Comparison of ENCODE assay signal across 8 mouse cellular contexts in the genomic region with DNA sequence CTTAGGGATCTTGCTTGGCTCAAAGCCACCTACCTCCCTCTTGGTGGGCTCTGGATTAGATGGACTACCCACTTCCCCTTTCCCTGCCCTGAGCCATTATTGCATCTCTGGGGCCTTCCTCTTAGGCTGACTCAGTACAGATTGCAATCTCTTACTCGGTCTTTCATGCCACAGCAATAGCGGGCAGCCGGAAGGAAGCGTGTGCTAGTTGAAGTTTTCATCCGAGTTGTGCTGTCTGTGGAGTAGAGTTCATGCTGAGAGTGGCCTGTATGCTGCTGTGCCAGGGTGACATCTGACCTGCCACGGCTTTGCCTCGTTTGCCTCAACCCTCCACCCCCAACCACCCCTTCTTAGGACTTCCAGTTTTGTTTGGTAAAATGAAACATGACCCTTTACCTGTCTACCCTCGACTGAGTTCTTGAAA. TPM values are rescaled to one million over a fixed set of nuclear protein-coding genes. Genes with fewer than 3 reads are reported as not detected.
DNase-seq lines count a peak whose midpoint lies in the region; ATAC-seq and TF ChIP-seq lines count a peak whose summit lies in the region.
"Had no signal": no experiment of that assay in that cellular context is flagged by ENCODE, and none has a peak within 500 bp of the region (broad histone marks: within the 10 kb centered on the region; RNA-seq: fewer than 3 reads in every experiment).

No protein-coding gene starts in this region.

- H3K9ac ChIP-seq in kidney, postnatal 0 days (ENCODE audit: low read depth, low read length): no peak overlapping the region
- H3K9ac ChIP-seq in midbrain, embryonic 14.5 days (replicated peaks; ENCODE audit: low read length): no peak overlapping the region
- H3K9ac ChIP-seq: neural tube, embryonic 13.5 days had no signal

- H3K27ac ChIP-seq in kidney, postnatal 0 days: peak overlapping the region; percentile 74
- H3K27ac ChIP-seq in midbrain, embryonic 14.5 days (replicated peaks; ENCODE audit: low read depth, low read length): no peak overlapping the region
- H3K27ac ChIP-seq: neural tube, embryonic 13.5 days had no signal

- H3K36me3 ChIP-seq in kidney, postnatal 0 days (ENCODE audit: insufficient read depth, low read length): no peaks in the 10 kb centered on the region
- H3K36me3 ChIP-seq in midbrain, embryonic 14.5 days (ENCODE audit: control insufficient read depth, insufficient read depth, low read length): no peaks in the 10 kb centered on the region
- H3K36me3 ChIP-seq: neural tube, embryonic 13.5 days had no signal

- H3K9me3 ChIP-seq in kidney, postnatal 0 days (replicated peaks; ENCODE audit: low read length): no peaks in the 10 kb centered on the region
- no peaks in the 10 kb centered on the region for H3K9me3 ChIP-seq in midbrain, embryonic 14.5 days (ENCODE audit: control insufficient read depth, low read length)
- H3K9me3 ChIP-seq: neural tube, embryonic 13.5 days had no signal

- peaks cover 27% of the 10 kb centered on the region for H3K4me1 ChIP-seq in kidney, postnatal 0 days (replicated peaks; ENCODE audit: insufficient read depth, low read length)
- no peaks in the 10 kb centered on the region for H3K4me1 ChIP-seq in midbrain, embryonic 14.5 days (ENCODE audit: control insufficient read depth, insufficient read depth, low read length)

- no peak for TF ChIP-seq CTCF in kidney, postnatal 0 days (IDR thresholded peaks at IDR 0.05; ENCODE audit: low read depth)

- DNase-seq in Muller cell, postnatal 12 days (ENCODE audit: inconsistent ontology term): peak; percentile 36
- peak; percentile 40 for DNase-seq in kidney, postnatal 0 days (ENCODE audit: low spot score)
- DNase-seq in naive thymus-derived CD4-positive, alpha-beta T cell, adult 2 months (ENCODE audit: low read depth): peak; percentile 69
- DNase-seq in gastrocnemius, postnatal 25 days: no peak
- no peak for DNase-seq in embryo, embryonic 9.5 days (ENCODE audit: extremely low spot score)
- no peak for DNase-seq in midbrain, embryonic 14.5 days

- WGBS in kidney, postnatal 0 days: 32% methylated on average over 8 of the region's 8 CpGs
- WGBS in midbrain, embryonic 14.5 days: 65% methylated on average over 8 of the region's 8 CpGs

- peak; percentile 83 for ATAC-seq in CD4-positive, CD25-positive, alpha-beta regulatory T cell, adult 4 months
- ATAC-seq in kidney, postnatal 0 days (replicated peaks; ENCODE audit: low FRiP score, low read depth): peak; percentile 7; the same call in 1 of the 2 replicates
- no peak for ATAC-seq in midbrain, embryonic 14.5 days (ENCODE audit: low FRiP score, low TSS enrichment)

- H3K4me2 ChIP-seq in kidney, postnatal 0 days (ENCODE audit: low read length): no peak overlapping the region
- no peak overlapping the region for H3K4me2 ChIP-seq in midbrain, embryonic 14.5 days (ENCODE audit: low read length)
- H3K4me2 ChIP-seq: neural tube, embryonic 13.5 days had no signal

- no peak overlapping the region for H3K4me3 ChIP-seq in kidney, postnatal 0 days (replicated peaks; ENCODE audit: low read depth, low read length)
- no peak overlapping the region for H3K4me3 ChIP-seq in midbrain, embryonic 14.5 days (replicated peaks; ENCODE audit: low read depth, low read length)
- H3K4me3 ChIP-seq: neural tube, embryonic 13.5 days had no signal

- no peaks in the 10 kb centered on the region for H3K27me3 ChIP-seq in kidney, postnatal 0 days (ENCODE audit: insufficient read depth, low read length)
- H3K27me3 ChIP-seq in midbrain, embryonic 14.5 days (ENCODE audit: control insufficient read depth, insufficient read depth, low read length): peaks cover 10% of the 10 kb centered on the region

RNA-seq across cellular contexts. Expression of gene Map3k5, which starts 5.0 kb away (rescaled TPM):
- polyA plus RNA-seq in CD4-positive, CD25-positive, alpha-beta regulatory T cell, adult 4 months (2017; shearing (Covaris generic)): 10 to 100 TPM; 13.6 to 14.5 TPM
- polyA plus RNA-seq in kidney, postnatal 0 days (2015; fragmentation: Nextera tagmentation; extraction: Ambion mirVana): 2.2 and 3.0 TPM in 2 replicates
- total RNA-seq in gastrocnemius, postnatal 25 days (2021): 10 to 100 TPM in 1 of 2 experiments, 1 to 10 TPM in 1; 7.9 to 10.7 TPM
- polyA plus RNA-seq in midbrain, embryonic 14.5 days (2014; fragmentation: Nextera tagmentation; extraction: Ambion mirVana): 0.72 and 1.3 TPM in 2 replicates

RNA-seq across cellular contexts. Expression of gene Pex7, which starts 31.8 kb away (rescaled TPM):
- polyA plus RNA-seq in CD4-positive, CD25-positive, alpha-beta regulatory T cell, adult 4 months (2017; shearing (Covaris generic)): 1 to 10 TPM; 3.0 to 5.1 TPM
- 61.1 and 64.8 TPM in 2 replicates for polyA plus RNA-seq in kidney, postnatal 0 days (2015; fragmentation: Nextera tagmentation; extraction: Ambion mirVana)
- total RNA-seq in gastrocnemius, postnatal 25 days (2021): 10 to 100 TPM; 14.6 to 15.6 TPM
- 30.1 and 30.7 TPM in 2 replicates for polyA plus RNA-seq in midbrain, embryonic 14.5 days (2014; fragmentation: Nextera tagmentation; extraction: Ambion mirVana)

Comparison
In these comparisons a context has a peak if more than half of its experiments do, and no peak if none do; other contexts are left out.
1. DNase-seq: peak in Muller cell, postnatal 12 days (single experiment), kidney, postnatal 0 days (single experiment) and naive thymus-derived CD4-positive, alpha-beta T cell, adult 2 months (single experiment); none in gastrocnemius, postnatal 25 days (single experiment), embryo, embryonic 9.5 days (single experiment) and midbrain, embryonic 14.5 days (single experiment).